Mouse (Mus musculus): Measurements from ENCODE around the gene Gm17521. TPM values are rescaled to one million over a fixed set of nuclear protein-coding genes. Genes with fewer than 3 reads are reported as not detected.
"Not testable (repeated sequence)": the region's sequence is repeated elsewhere in the genome, so short reads cannot be mapped to it uniquely, and the experiment has no call there.

The Gm17521 gene
- not detected in 2 replicates for polyA plus RNA-seq (2012; rRNA removed)

- WGBS, result 46% methylated on average over 1 of the region's 1 CpGs
- H3K27ac ChIP-seq (ENCODE audit: insufficient read depth, low read depth, low read length); H3K4me3 ChIP-seq (ENCODE audit: low read depth, low read length); H3K36me3 ChIP-seq (ENCODE audit: control insufficient read depth, insufficient read depth, low read length); H3K4me1 ChIP-seq (ENCODE audit: control insufficient read depth, insufficient read depth, insufficient read length, low read length); H3K27me3 ChIP-seq (ENCODE audit: control insufficient read depth, insufficient read depth, low read length): not testable (repeated sequence)
Measured at GRCm38 (mm10) chrX:123029569-123029968, at the start of gene Gm17521. Gene Gm17521 (minus strand): TSS chrX:123029669.

- H3K36me3 ChIP-seq (ENCODE audit: control insufficient read depth, insufficient read depth, low read length), result no peaks in the 10 kb centered on the region
- no peak overlapping the region for H3K27ac ChIP-seq (ENCODE audit: insufficient read depth, low read depth, low read length)
- H3K4me1 ChIP-seq (ENCODE audit: control insufficient read depth, insufficient read depth, insufficient read length, low read length), result no peaks in the 10 kb centered on the region
- no peaks in the 10 kb centered on the region for H3K27me3 ChIP-seq (ENCODE audit: control insufficient read depth, insufficient read depth, low read length)
- H3K4me3 ChIP-seq (ENCODE audit: low read depth, low read length), result no peak overlapping the region
- TF ChIP-seq POLR2A (IDR thresholded peaks at IDR 0.05; ENCODE audit: low read depth, low read length), result no peak
- TF ChIP-seq CTCF (IDR thresholded peaks at IDR 0.05; ENCODE audit: extremely low read depth, insufficient read length, insufficient replicate concordance, low read depth, low read length), result no peak
Measured at GRCm38 (mm10) chrX:123043956-123044355, 14.5 kb upstream of the Gm17521 start.

GRCm38 (mm10) chrX:123043516-123043915, 14.0 kb upstream of the Gm17521 start:
- Histone ChIP-seq H3K27me3 (ENCODE audit: control insufficient read depth, insufficient read depth, low read length) (no peaks in the 10 kb centered on the region), H3K4me1 (ENCODE audit: control insufficient read depth, insufficient read depth, insufficient read length, low read length) (no peaks in the 10 kb centered on the region), H3K4me3 (ENCODE audit: low read depth, low read length) (no peak overlapping the region), H3K27ac (ENCODE audit: insufficient read depth, low read depth, low read length) (no peak overlapping the region), H3K36me3 (ENCODE audit: control insufficient read depth, insufficient read depth, low read length) (no peaks in the 10 kb centered on the region)
- 70% methylated on average over 4 of the region's 4 CpGs for WGBS
- TF ChIP-seq CTCF (IDR thresholded peaks at IDR 0.05; ENCODE audit: extremely low read depth, insufficient read length, insufficient replicate concordance, low read depth, low read length) (no peak), POLR2A (IDR thresholded peaks at IDR 0.05; ENCODE audit: low read depth, low read length) (no peak)

Other genes with a start within 250 kb of the Gm17521 start
- 0.91 and 1.4 TPM in 2 replicates for gene Cldn34c1, start 73.8 kb upstream of the Gm17521 start, polyA plus RNA-seq (2012; rRNA removed)
- gene Srsx, start 192.8 kb upstream of the Gm17521 start, polyA plus RNA-seq (2012; rRNA removed), result not detected in 2 replicates
- gene Gm17577, start 217.2 kb upstream of the Gm17521 start, polyA plus RNA-seq (2012; rRNA removed), result not detected in 2 replicates